Mouse (Mus musculus) olfactory bulb, adult 2 months (tissue): ENCODE data around the gene Csn1s2a.

Source experiments
- CTCF ChIP-seq: fragments of 200-500 bp; IDR thresholded peaks from 2 replicates; pipeline ENCODE4 v1.5.1; 2012; ENCODE audit warnings: low read depth, mild to moderate bottlenecking, low read length, moderate library complexity; ENCODE audit not compliant: insufficient read depth
- POLR2A ChIP-seq: fragments of 200-500 bp; IDR thresholded peaks from 2 replicates; pipeline ENCODE4 v1.6.1; 2012; ENCODE audit warnings: mild to moderate bottlenecking, low read depth, low read length, moderate library complexity; ENCODE audit not compliant: insufficient read depth

GRCm38 (mm10) chr5:87753471-87753870 lies 20.9 kb upstream of the Csn1s2a start:
- TF ChIP-seq POLR2A (no peak), CTCF (no peak)
